Mouse (Mus musculus): ENCODE measurements around the gene Clstn1.

Gene Clstn1

DNA sequence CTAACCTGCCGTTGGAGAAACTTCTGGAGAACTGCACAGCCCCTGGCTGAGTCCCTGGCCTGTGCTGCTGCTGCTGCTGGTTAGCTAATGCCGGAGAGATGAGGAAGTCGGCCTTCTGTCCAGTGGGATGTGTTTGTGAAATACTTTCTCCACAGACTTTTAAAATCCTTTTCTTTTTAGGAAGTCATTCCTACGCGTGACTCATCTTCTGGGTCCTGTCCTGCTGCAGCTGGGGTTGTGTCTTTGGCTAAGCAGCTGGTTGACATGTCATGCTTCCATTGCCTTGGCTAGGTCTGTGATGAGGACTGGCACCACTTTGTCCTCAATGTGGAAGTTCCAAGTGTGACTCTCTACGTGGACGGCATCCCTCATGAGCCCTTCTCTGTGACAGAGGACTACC, 51.7 kb downstream of the Clstn1 start:
- DNase-seq: no peak

DNA sequence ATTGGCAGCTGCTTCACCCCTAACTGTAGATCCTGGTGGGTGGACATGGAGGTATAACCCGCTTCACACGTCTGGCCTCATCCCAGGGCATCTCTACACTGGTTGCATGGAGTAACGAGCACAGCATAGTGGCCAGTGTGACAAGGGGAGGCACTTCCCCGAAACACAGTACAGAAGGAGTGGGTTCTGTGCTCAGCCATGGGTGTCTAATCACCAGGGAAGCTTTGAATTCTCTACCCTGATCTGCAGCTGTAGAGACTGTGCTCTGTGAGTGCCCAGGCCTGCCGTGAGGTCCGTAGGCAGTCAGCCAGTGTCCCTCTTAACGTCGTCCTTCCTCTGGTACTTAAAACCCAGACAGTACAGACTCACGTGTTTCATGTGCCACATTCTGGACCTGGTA, 54.6 kb downstream of the Clstn1 start:
- no peak for DNase-seq

DNA sequence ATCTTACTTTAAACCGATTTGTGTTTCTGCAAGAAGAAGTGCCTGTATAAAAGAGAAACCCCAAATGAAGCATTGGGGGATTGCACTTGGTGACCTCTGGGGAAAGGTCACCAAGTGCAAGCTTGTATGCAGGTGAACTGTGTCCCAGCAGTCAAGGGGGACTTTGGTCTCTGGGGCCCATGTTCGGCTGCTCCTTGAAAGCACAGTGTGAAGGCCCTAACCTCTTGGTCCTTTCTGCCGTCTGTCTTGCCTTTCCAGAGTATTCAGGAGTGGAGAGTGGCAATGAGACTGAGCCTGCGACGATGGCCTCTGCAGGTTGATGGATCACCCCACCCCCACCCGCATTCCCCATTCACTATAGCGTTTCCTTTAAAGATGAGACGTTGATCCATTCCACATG, 55.1 kb downstream of the Clstn1 start:
- no peak for DNase-seq

DNA sequence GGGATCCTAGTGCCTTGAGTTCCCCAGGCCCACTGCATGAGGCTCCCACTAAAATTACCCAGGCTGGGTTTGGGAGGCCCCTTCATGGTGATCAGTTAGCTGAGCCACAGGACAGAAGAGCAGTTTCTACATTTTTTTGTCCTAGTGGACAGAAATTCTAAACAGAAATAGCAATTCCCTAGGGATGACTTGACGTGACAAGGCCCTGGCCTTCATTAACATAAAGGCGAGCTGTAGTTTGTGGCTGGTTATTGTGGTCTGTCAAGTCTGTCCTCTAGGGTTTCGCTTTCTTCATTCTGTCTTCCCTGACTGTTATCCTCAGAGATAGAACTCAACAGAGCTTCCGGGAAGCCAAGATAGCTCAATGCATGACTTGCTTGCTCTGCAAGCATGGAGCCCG, 55.7 kb downstream of the Clstn1 start:
- no peak for DNase-seq

DNA sequence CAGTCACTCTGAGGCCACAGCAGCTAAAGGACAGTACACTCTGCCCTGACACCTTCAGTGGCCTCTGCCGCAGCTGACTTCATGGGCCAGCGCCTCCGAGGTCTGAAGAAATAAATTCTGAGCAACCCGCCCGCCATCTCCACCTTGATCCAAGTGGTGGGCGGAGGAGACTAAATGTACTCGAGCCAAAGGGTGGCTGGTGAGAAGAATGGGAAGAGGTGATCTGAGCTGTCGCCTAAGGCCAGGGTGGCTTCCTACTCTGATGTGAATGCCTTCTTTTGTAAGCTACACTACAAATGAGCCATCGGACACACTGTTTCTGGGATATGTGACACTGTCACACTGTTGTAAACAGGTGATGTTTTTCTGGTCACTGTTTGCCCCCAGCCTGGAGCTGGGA, 59.5 kb downstream of the Clstn1 start:
- no peak for DNase-seq

DNA sequence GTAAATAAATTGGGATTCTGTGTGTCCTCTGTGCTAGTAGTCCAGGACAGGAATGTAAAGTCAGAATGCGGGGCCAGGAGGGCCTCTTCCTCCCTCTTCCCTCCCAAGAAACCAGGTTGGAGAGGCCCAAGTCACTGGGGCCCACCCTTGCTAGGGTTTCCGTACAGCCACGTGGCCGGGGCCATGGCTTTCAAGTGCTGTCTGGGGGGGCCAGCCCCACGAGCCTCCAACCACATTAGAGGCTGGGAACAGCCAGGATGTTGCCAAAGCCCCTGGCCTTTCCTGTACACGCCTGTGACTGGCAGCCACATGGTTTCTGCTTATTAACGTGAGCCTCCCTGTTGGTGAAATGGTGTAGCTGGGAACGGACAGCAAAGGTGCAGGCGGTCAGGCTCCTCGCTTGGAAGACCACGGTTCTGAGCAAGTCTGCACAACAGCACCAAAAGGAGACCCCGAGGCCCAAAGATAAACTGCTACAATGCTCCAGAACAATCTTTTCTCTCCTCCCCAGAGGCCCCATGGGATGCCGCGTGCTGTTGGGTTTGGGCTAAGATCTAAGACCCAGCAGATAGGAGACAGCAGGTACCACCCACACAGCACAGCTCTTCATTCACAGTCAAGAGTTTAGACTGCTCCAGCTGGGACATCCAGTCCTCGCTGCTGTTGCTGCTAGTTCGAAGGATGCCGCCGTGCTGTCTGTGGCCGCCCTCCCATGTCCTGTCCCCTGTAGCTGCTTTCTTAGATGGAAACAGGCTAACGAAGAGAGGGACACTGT, 62.0 kb downstream of the Clstn1 start:
- no peak for DNase-seq

DNA sequence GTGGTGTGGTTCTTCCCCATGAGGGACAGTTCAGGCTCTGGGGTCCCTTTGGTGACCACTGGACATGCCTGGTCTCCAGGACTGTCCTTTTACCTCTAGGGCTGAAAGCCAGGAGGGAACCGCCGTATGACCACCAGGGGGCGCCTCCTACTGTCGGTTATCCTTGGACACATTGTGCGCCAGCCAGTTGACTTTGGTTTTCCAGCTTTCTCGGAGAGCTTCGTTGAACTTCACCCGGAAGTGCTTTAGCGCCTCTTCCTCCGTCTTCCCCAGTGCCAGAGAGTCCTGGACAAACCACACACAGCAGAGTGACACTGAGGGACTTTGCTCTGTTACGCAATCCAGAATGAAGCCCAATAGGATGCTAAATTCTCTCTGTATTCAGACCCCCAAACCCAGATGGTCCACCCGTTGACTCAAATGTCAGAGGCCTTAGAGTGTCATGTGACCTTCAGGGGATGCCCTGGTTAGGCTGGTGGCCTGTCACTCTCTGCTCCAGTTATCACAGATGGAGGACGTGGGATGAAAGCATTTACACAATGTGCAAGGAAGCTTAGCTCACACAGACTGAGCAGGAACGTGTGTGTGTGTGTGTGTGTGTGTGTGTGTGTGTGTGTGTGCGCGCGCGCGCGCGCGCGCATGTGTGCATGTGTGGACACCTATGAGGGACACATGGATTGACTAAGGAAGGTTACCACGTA, 64.4 kb downstream of the Clstn1 start:
- peak; percentile 85 for DNase-seq

DNA sequence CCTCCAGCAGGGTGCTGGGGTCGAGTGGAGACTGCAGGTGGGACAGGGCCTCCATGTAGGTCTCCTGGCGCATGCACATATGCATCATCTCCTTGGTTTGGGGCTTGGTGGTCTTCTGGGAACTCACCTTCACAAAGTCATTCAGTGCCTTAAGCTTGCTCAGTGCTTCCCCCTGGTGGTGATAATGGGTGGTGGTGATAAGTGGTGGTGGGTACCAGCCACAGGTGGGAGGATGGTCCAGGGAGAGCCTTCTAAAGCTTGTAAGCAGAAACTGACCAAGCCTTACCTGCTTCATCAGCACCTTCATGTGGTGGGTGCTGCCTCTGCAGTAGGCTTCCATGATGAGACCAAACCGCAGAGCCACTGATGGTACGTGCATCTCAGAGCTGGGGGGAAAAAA, 68.0 kb downstream of the Clstn1 start:
- peak; percentile 83 for DNase-seq

DNA sequence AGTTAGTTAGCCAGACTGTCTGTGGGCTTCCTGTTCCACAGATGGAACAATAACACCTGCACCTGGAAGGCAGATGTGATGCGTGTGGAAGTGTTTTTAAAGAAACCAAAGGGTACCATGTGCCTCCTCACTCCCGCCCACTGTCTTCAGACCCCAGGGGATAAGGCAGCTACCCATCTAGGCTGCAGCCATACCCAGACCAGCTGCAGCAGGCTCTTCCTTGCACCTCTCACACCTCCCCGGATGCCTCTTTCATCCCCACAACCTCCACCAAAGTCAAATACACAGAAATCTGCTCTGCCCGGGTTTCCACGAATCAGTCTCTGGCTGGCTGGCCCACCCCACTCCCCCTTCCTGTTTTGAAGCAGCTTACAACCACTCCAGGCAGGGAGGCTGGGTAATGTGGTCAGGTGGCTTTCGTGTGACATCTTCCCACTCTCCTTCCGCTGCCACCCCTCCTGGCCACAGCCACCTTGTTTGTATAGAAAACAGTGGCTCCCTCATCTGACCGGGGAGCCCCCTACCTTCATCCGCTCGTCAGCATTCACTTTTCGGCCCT, 71.7 kb downstream of the Clstn1 start:
- peak; percentile 81 to 86 for DNase-seq

DNA sequence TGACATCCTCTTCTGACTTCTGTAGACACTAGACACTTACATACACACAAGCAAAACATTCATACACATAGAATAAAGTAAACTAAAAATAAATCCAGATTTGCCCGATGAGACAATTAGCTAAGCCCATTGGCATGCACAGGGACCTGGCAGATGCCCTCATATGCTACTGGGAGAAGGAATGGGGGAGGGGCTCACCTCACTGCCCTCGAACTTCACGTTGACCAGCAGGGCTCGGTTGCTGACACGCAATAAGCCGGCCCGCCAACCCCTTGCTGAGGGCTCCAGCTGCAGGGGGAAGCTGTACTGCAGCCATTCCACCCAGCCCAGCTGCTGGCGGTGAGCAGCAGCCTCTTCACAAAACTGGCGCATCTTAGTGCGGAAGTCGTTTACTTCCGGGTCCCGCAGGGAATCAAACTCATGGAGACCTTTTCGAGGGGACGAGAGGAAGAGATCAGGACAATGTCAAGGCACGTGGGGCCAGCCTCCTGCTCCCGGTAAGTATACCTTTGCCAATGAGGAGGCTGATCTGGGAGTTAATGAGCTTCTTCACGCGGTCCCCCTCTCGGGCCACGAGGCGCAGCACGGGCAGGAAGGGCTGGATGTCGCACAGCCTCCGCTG, 73.3 kb downstream of the Clstn1 start:
- no peak for DNase-seq

DNA sequence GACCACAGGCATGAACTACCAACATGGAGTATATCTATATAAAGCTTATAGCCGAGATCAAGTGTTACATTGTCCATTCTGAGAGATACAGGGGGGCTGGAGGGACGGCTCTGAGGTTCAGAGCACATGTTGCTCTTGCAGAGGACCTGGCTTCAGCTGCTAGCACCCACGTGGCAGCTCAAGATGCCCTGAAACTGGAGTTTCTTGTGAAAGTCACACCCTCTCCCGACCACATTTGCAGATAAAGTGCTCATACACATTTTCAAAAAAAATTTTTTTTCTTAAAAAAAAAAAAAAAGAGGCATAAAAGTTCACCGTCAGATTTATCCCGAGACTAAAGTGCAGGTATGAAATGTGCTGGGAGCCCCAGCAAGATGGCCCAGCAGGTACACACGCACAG, 74.3 kb downstream of the Clstn1 start:
- no peak for DNase-seq

DNA sequence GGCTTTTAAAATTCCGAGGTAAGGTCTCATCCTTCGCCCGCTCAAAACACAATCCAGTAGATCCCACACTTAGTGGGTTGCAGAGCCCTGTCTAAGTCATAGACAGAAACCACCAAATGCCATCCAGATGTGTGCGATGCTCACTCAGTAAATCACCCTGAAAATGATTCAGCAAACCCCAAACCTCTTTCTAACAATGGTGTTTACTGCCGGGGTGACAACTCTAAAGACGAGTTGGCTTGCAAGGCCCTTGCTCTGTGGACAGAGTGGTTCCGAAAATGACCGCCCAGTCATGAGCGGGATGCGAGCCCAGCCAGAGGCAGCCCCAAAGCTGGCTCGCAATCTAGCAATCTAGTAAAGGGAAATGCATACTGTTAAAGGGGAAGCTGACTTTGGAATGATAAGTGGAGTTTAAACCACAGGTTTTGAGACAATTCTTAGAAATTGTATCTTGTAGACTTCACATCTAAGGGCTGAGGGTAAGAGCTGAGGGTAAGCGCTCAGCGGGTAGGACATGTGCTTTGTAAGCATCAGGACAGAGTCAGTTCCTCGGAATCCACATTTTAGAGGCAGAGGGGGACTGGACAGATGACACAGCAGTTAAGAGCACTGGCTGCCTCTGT, 75.8 kb downstream of the Clstn1 start:
- no peak for DNase-seq

DNA sequence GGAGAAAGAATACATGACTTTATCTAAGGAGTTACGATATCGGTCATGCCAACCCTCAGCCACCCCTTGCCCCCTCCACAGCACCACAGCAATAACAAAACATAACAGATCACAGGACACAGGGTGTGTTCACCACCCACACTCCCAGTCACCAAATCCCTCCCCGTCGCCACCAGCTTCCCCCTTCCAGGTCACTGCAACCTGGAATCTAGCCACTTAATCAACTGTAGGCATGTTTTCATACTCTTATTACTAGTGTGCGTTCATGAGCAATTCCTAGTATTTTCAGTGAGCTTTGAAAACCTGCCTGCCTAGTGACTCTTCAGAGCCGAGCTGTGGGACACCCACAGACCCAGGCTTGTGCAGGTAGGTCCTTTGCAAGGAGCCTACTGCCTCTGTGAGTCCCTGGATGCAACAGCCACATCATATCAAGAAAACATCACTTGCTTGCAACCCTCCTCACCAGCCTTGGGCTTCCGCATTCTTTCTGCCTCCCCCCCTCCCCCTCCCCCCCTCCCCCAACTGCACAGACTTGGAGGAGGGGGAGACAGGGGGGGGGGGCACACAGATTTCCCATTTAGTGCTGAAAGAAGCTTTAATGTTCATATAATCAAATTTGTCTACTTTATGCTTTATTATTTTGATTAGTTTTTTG, 77.7 kb downstream of the Clstn1 start:
- DNase-seq: peak; percentile 44 to 48

DNA sequence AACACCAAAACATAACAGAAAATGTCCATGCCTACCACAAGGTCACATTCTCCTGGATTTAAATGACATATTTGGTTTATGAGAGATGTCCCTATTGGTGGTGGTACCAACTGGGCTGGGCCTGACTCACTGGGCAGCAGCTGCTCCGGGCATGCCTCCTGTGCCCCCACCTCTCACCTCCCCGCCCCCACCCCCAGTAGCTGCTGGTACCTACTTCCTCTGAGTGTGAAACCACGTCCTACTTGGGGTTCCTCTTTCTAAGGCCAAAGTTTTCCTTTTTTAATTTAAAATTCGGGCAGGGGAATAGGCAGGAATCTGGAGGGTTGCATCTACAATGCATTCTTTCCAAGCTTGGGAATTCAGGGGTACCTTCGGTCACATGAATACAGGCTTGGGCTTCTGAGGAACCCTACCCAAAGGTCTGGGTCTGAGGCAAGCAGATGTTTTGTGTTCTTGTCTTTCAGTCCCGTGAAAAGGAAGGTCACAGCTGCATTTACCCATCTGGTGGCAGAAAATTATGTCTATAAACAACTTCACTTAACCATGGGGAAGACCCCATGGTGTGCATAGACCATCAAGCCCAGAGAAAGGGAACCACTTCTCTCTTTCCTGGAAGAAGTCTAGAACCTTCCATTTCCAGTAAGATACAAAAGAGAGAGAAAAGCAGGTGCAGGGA, 78.9 kb downstream of the Clstn1 start:
- DNase-seq: peak; percentile 68 to 77

DNA sequence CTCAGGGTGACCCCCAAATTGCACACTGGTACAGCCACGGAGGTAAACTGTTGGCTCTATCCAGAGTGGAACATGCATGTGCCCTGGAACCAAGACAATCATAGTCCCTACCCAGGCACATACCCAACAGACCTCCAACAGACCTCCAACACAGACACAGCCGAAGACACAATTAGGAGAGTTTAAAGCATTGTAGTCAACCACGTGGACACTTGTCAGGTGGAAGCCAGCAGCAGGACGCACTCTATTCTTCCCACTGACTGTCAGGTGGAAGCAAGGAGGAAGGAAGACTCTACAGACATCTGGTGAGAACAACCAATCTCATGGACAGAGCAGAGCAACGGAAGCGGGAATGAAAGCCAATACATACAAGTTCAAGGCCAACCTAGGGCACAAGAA, 79.4 kb downstream of the Clstn1 start:
- no peak for DNase-seq

DNA sequence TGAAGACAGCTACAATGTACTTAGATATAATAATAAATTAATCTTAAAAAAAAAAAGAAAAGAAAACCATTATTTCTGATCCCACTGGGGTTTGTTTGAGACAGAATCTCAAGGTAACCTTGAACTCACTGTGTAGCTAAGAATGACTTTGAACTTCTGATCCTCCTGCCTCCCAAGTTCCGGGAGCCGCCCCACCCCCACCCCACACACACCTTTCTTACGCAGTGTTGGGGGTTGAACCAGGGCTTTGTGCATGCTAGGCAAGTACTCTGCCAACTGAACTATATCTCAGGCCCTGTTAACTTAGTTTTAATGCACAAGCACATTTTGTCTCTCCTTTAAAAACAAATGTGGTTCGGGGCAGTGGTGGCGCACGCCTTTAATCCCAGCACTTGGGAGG, 84.9 kb downstream of the Clstn1 start:
- DNase-seq: no peak

DNA sequence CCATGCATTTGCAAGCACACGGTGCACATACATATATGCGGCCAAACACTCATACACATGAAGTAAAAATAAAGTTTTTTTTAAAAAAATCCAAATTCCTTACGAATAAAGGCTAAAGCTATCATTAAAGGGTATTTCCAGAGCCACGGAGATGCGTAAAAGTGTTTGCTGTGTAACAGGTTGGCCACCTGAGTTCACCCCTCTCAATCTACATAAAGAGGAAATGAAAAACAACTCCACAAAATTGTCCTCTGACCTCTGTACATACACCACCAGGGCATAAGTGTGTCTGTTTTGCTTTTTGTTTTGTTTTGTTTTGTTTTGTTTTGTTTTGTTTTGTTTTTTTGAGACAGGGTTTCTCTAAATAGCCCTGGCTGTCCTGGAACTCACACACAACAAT, 86.5 kb downstream of the Clstn1 start:
- no peak for DNase-seq

DNA sequence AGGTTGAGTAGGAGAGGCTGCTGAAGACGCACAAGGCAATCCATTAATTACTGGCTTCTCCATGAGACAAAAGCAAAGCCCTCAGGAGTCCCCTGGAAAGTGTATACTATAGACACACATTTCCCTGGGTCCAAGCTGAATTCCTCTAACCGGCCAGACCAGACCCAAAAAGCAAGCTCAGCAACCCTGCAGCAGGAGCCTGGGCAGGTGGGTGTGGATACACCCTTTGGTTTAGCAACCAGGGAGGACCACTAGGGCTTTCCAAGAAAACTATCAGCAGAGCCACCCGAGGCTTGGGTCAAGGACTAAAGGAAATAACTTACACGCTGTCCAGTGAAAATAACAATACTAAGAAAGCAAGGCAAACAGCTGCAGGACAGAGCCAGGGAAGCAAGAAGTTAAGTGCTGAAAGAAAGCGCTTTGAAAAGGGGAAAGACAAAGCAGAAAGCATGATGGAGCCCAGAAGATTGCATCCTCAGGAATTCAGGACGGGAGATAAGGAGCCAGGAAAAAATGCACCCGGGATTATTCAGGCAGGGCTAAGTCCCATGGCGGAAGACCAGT, 88.6 kb downstream of the Clstn1 start:
- no peak for DNase-seq

DNA sequence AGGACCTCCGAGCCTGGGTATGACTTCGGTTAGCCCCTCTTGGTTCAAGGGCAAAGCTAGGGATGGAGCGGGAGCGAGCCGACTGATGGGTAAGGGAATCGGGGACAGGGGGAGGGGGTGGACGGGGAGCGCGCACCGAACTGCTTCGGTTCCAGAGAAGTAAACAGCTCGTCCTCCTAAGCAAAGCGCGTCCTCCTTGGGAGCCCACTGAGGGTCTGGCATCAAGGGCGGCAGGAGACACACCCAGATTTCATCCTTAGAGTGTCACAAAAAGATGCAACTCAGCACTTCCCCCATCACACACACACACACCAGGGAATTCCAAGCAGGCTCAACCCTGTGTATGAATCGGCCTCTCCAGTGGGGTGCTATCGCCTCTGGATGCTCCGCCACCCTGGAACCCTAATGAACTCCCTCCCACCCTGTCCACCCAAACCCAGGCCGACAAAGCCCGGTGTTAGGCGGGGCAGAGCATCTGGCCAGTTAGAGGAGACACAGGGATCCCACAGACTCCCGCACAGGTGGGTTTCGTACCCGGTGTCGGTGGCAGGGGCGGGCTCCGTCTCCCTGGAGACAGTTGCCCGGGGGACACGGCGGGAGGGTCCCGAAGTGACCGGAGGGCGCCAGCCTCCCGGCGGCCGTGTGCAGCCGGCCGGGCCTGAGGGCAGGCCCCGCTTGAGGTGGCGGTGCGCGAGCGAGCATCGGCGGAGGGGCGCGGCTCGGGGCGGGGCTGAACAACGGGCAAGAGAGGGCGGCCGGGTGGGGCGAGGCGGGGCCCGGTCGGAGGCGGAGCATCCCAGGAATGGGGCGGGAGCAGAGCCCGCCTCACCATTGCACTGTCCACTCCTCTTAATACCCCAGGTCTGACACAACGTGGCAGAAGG, 89.4 kb downstream of the Clstn1 start:
- DNase-seq: peak; percentile 50 to 58

DNA sequence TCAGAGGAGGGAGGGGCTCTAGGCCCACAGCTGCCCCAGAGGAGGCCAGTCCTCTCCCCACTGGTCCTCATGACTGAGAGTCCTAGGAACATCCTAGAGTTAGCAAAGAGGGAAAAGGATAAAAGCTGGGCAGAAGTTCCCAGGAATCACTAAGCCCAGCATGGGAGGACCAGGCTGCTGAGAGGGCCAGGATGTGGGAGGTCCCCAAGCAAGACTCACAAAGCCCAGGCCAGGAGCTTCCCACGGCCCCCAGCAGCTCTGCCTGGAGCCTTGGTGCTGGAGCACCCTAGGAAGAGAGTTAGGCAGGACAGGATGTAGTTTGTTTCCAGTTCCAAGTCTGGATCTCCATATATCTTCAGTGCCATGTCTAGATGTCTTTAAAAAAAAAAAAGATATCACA, 91.7 kb downstream of the Clstn1 start:
- DNase-seq: no peak

Data from B cell, adult 2 months (primary cell).